Mouse (Mus musculus) forebrain, embryonic 16.5 days (tissue): ENCODE measurements around the gene Mical3. TPM values are rescaled to one million over a fixed set of nuclear protein-coding genes. Genes with fewer than 3 reads are reported as not detected.
"Not testable (repeated sequence)": the region's sequence is repeated elsewhere in the genome, so short reads cannot be mapped to it uniquely, and the experiment has no call there.

Experiments used
- ATAC-seq: fragments of 200-750 bp; cut with Nextera tagmentation; 2 replicates; pipeline ENCODE4 v1.8.0; 2017; ENCODE audit warnings: mild to moderate bottlenecking, moderate library complexity
- H3K27ac ChIP-seq: fragments of 300-500 bp; sonication (generic); 2 replicates; pipeline ENCODE4 v1.5.1; 2014; ENCODE audit warnings: low read length, control low read depth
- H3K27me3 ChIP-seq: fragments of 300-500 bp; sonication (generic); replicated peaks from 2 replicates; pipeline ENCODE4 v1.6.1; 2014; ENCODE audit warnings: low read length; ENCODE audit not compliant: control insufficient read depth, insufficient read depth
- H3K36me3 ChIP-seq: fragments of 300-500 bp; sonication (generic); 2 replicates; pipeline ENCODE4 v1.6.1; 2014; ENCODE audit not compliant: control insufficient read depth, insufficient read depth
- H3K4me1 ChIP-seq: fragments of 300-500 bp; sonication (generic); replicated peaks from 2 replicates; pipeline ENCODE4 v1.6.1; 2014; ENCODE audit warnings: low read length; ENCODE audit not compliant: control insufficient read depth, insufficient read depth
- H3K4me2 ChIP-seq: fragments of 300-500 bp; sonication (generic); 2 replicates; pipeline ENCODE4 v1.6.1; 2014; ENCODE audit warnings: mild to moderate bottlenecking, low read length, control low read depth
- H3K4me3 ChIP-seq: fragments of 300-500 bp; sonication (generic); replicated peaks from 2 replicates; pipeline ENCODE4 v1.5.1; 2014; ENCODE audit warnings: mild to moderate bottlenecking, low read length, control low read depth
- H3K9ac ChIP-seq: fragments of 300-500 bp; sonication (generic); replicated peaks from 2 replicates; pipeline ENCODE4 v1.6.1; 2014; ENCODE audit warnings: low read depth, low read length, control low read depth
- H3K9me3 ChIP-seq: fragments of 300-500 bp; sonication (generic); 2 replicates; pipeline ENCODE4 v1.6.1; 2016; ENCODE audit warnings: low read length; ENCODE audit not compliant: control insufficient read depth
- WGBS: fragments of 180-500 bp; shearing (Covaris S2); extraction: QIAGEN DNeasy Blood & Tissue Kit; methylation state at CpG from one replicate; pipeline ENCODE4 v1.1.7; 2014; 5-methylcytosine and 5-hydroxymethylcytosine counted together
- polyA plus RNA-seq: library from polyadenylated mRNA; unstranded; fragments of >200 nt; fragmentation: Nextera tagmentation; extraction: Ambion mirVana; gene quantifications from 2 replicates; pipeline ENCODE4 v1.2.1, GENCODE M21; 2015

The Mical3 gene
- polyA plus RNA-seq, 1 experiment from 2014 or later, result 35.5 TPM

GRCm38 (mm10) chr6:120911213-120912007, 219.4 kb downstream of the Mical3 start:
- no peaks in the 10 kb centered on the region for H3K36me3 ChIP-seq
- H3K27me3 ChIP-seq, result no peaks in the 10 kb centered on the region
- H3K9me3 ChIP-seq, result no peaks in the 10 kb centered on the region
- H3K4me3 ChIP-seq, result no peak overlapping the region
- no peak overlapping the region for H3K4me2 ChIP-seq
- H3K27ac ChIP-seq, result no peak overlapping the region
- no peak for ATAC-seq
- peaks cover 9% of the 10 kb centered on the region for H3K4me1 ChIP-seq
- 79% methylated on average over 13 of the region's 13 CpGs for WGBS
- H3K9ac ChIP-seq, result no peak overlapping the region

DNA sequence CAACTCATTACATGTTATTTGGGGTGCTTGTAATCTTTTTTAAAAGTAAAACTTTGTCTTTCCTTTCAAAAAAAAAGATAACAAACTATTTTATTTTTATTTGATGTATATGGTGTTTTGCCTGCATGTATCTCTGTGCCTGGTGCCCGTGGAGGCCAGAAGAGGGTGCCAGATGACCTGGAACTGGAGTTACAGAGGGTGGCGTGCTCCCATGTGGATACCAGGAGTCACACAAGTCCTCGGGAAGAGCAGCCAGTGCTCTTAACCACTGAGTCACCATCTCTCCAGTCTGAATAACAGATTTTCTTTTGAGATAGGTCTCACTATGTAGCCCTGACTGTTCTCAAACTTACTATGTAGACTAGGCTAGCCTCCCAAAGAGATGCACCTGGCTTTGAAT, 221.3 kb downstream of the Mical3 start:
- Histone ChIP-seq H3K4me2 (no peak overlapping the region), H3K4me3 (no peak overlapping the region), H3K36me3 (no peaks in the 10 kb centered on the region), H3K27me3 (no peaks in the 10 kb centered on the region), H3K9ac (no peak overlapping the region), H3K9me3 (no peaks in the 10 kb centered on the region), H3K27ac (no peak overlapping the region), H3K4me1 (no peaks in the 10 kb centered on the region)
- WGBS, result 84% methylated on average over 3 of the region's 3 CpGs
- no peak for ATAC-seq

- H3K9ac ChIP-seq, H3K27ac ChIP-seq, H3K4me1 ChIP-seq, H3K27me3 ChIP-seq, H3K36me3 ChIP-seq, H3K9me3 ChIP-seq, H3K4me3 ChIP-seq, ATAC-seq, H3K4me2 ChIP-seq: not testable (repeated sequence)
- 90% methylated on average over 9 of the region's 10 CpGs for WGBS
Observed at GRCm38 (mm10) chr6:120907876-120908597, 222.8 kb downstream of the Mical3 start.

DNA sequence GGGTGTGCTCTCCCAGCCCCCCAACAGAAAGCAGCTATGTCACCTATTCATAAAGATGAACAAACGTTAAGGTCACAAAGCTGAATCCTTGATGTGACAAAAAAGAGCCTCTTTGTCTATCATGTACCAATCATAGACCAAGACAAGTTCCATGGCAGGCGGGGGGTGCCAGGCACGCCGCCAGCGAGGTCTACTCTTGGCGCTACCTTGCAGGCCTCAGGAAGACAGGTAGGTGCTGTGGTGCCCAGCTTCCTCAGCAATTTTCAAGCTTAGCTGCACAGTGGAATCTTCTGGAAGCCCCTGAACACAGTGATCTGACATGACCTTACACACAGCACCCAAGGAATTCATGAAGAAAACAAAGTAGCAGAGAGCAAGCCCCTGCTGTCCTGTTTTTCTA, 224.3 kb downstream of the Mical3 start:
- no peaks in the 10 kb centered on the region for H3K9me3 ChIP-seq
- 93% methylated on average over 6 of the region's 6 CpGs for WGBS
- no peaks in the 10 kb centered on the region for H3K27me3 ChIP-seq
- no peak overlapping the region for H3K4me3 ChIP-seq
- no peak overlapping the region for H3K9ac ChIP-seq
- no peaks in the 10 kb centered on the region for H3K4me1 ChIP-seq
- no peak overlapping the region for H3K27ac ChIP-seq
- no peak overlapping the region for H3K4me2 ChIP-seq
- no peaks in the 10 kb centered on the region for H3K36me3 ChIP-seq
- no peak for ATAC-seq

GRCm38 (mm10) chr6:120905111-120905510, 225.7 kb downstream of the Mical3 start:
- 83% methylated on average over 5 of the region's 5 CpGs for WGBS

GRCm38 (mm10) chr6:120903961-120904360, 226.8 kb downstream of the Mical3 start:
- 90% methylated on average over 11 of the region's 11 CpGs for WGBS
- H3K4me3 ChIP-seq, result no peak overlapping the region

More at GRCm38 (mm10) chr6:120905111-120905510, 225.7 kb downstream of the Mical3 start:
- no peaks in the 10 kb centered on the region for H3K9me3 ChIP-seq
- H3K27me3 ChIP-seq, result no peaks in the 10 kb centered on the region
- no peak overlapping the region for H3K4me3 ChIP-seq
- no peak overlapping the region for H3K27ac ChIP-seq
- H3K9ac ChIP-seq, result no peak overlapping the region
- H3K4me1 ChIP-seq, result no peaks in the 10 kb centered on the region
- no peak overlapping the region for H3K4me2 ChIP-seq
- ATAC-seq, result no peak
- no peaks in the 10 kb centered on the region for H3K36me3 ChIP-seq

GRCm38 (mm10) chr6:120903450-120903912, 227.3 kb downstream of the Mical3 start:
- no peak overlapping the region for H3K27ac ChIP-seq
- H3K9me3 ChIP-seq, result no peaks in the 10 kb centered on the region
- H3K9ac ChIP-seq, result no peak overlapping the region
- H3K4me1 ChIP-seq, result no peaks in the 10 kb centered on the region
- H3K27me3 ChIP-seq, result no peaks in the 10 kb centered on the region
- 64% methylated on average over 5 of the region's 5 CpGs for WGBS
- no peak for ATAC-seq
- H3K36me3 ChIP-seq, result no peaks in the 10 kb centered on the region
- no peak overlapping the region for H3K4me3 ChIP-seq
- H3K4me2 ChIP-seq, result no peak overlapping the region

More at GRCm38 (mm10) chr6:120903961-120904360, 226.8 kb downstream of the Mical3 start:
- no peak for ATAC-seq
- no peaks in the 10 kb centered on the region for H3K36me3 ChIP-seq
- no peak overlapping the region for H3K27ac ChIP-seq
- no peaks in the 10 kb centered on the region for H3K27me3 ChIP-seq
- no peaks in the 10 kb centered on the region for H3K9me3 ChIP-seq
- no peaks in the 10 kb centered on the region for H3K4me1 ChIP-seq
- no peak overlapping the region for H3K9ac ChIP-seq
- H3K4me2 ChIP-seq, result no peak overlapping the region

DNA sequence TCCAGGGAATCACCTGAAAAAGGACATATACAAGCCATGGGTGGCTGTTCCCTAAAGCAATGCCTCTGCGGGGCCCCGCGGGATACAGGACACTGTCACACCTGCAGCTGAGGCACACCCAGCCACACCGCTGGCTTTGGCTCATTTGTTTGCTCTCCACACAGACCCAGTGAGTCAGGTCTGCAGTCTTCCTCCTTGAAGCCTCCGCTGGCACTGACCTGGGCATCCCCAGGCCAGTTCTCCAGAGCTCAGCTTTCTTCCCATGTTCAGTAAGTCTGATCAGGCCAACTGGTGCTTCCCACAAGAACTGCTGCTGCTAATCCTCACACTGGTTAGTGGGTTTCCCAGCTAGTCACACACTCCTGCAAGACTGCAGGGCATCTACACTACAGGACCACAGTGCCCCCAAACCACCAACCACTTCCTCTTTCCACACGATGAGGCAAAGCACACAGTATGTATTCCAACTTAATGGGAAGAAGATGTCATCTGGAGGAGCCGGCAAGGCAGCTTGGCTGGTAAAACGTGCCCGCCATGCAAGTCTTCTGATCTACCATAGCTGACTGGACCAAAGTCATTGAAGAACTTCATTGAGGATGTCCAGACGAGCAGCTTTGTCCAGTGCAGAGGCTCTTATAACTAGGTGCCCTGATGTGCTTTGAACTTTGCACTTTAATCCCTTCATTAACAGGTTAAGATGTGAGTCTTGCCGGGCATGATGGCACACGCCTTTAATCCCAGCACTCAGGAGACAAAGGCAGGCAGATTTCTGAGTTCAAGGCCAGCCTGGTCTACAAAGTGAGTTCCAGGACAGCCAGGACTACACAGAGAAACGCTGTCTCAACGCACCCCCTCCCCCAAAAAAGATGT, 228.8 kb downstream of the Mical3 start:
- WGBS, result 88% methylated on average over 14 of the region's 14 CpGs
- no peak for ATAC-seq
- no peak overlapping the region for H3K27ac ChIP-seq

More for the DNA sequence above, 228.8 kb downstream of the Mical3 start:
- no peaks in the 10 kb centered on the region for H3K27me3 ChIP-seq
- H3K9ac ChIP-seq, result no peak overlapping the region
- no peaks in the 10 kb centered on the region for H3K4me1 ChIP-seq
- no peak overlapping the region for H3K4me2 ChIP-seq
- no peak overlapping the region for H3K4me3 ChIP-seq
- no peaks in the 10 kb centered on the region for H3K9me3 ChIP-seq
- H3K36me3 ChIP-seq, result no peaks in the 10 kb centered on the region
